Mouse (Mus musculus) brain, embryonic 14.5 days (tissue): ENCODE data around the gene Sbk2. TPM values are rescaled to one million over a fixed set of nuclear protein-coding genes. Genes with fewer than 3 reads are reported as not detected.

ENCODE experiments used
- DNase-seq: peaks from one replicate; pipeline ENCODE4 v3.0.0-alpha.2; 2011; ENCODE audit warnings: low read depth
- CTCF ChIP-seq: fragments of 200-500 bp; IDR thresholded peaks from 2 replicates; pipeline ENCODE4 v1.5.1; 2012; ENCODE audit warnings: inconsistent platforms, mild to moderate bottlenecking, moderate library complexity, borderline replicate concordance; ENCODE audit not compliant: insufficient read depth, insufficient read length; ENCODE audit errors: extremely low read depth
- POLR2A ChIP-seq: fragments of 200-500 bp; IDR thresholded peaks from 2 replicates; pipeline ENCODE4 v1.6.1; 2012; ENCODE audit warnings: mild to moderate bottlenecking, inconsistent platforms, borderline replicate concordance; ENCODE audit not compliant: poor library complexity, insufficient read depth, insufficient read length, severe bottlenecking; ENCODE audit errors: extremely low read depth
- polyA plus RNA-seq: library from polyadenylated mRNA; depleted of rRNA; stranded (reverse); fragments of >200 nt; gene quantifications from 2 replicates; pipeline ENCODE4 v1.2.3, GENCODE M21; 2012

The Sbk2 gene
- polyA plus RNA-seq, 1 experiment: 0.14 TPM

- DNase-seq: no peak
- TF ChIP-seq POLR2A (no peak), CTCF (no peak)
Measured at GRCm38 (mm10) chr7:4988250-4988649, 24.0 kb upstream of the Sbk2 start.

- no peak for DNase-seq
- TF ChIP-seq POLR2A (no peak), CTCF (peak; percentile 14; the same call in 1 of the 2 replicates)
Measured at GRCm38 (mm10) chr7:4976832-4977231, 12.6 kb upstream of the Sbk2 start.

- TF ChIP-seq POLR2A (no peak), CTCF (no peak)
- DNase-seq: no peak
Measured at GRCm38 (mm10) chr7:4975455-4975854, 11.2 kb upstream of the Sbk2 start.

- no peak for DNase-seq
- TF ChIP-seq POLR2A: no peak
- no peak for TF ChIP-seq CTCF
Measured at GRCm38 (mm10) chr7:4972321-4973047, 8.3 kb upstream of the Sbk2 start.

GRCm38 (mm10) chr7:4971710-4972109, 7.5 kb upstream of the Sbk2 start:
- TF ChIP-seq CTCF: no peak
- no peak for TF ChIP-seq POLR2A
- no peak for DNase-seq

- no peak for DNase-seq
- TF ChIP-seq POLR2A: no peak
- TF ChIP-seq CTCF: no peak
Measured at GRCm38 (mm10) chr7:4971068-4971467, 6.9 kb upstream of the Sbk2 start, which contains the start of gene Sbk3. Gene Sbk3 (minus strand): TSS chr7:4971168.

- no peak for TF ChIP-seq POLR2A
- no peak for TF ChIP-seq CTCF
- no peak for DNase-seq
Measured at GRCm38 (mm10) chr7:4964988-4965387, 782 bp upstream of the Sbk2 start.

GRCm38 (mm10) chr7:4963527-4963926, 679 bp downstream of the Sbk2 start:
- DNase-seq: no peak

GRCm38 (mm10) chr7:4957361-4957760, 6.8 kb downstream of the Sbk2 start:
- TF ChIP-seq CTCF: no peak
- TF ChIP-seq POLR2A: no peak
- no peak for DNase-seq

More at GRCm38 (mm10) chr7:4963527-4963926, 679 bp downstream of the Sbk2 start:
- TF ChIP-seq CTCF (no peak), POLR2A (no peak)

- TF ChIP-seq CTCF (no peak), POLR2A (no peak)
- peak; percentile 32 for DNase-seq
Measured at GRCm38 (mm10) chr7:4953815-4954445, 10.3 kb downstream of the Sbk2 start.

- DNase-seq: no peak
- no peak for TF ChIP-seq POLR2A
- no peak for TF ChIP-seq CTCF
Measured at GRCm38 (mm10) chr7:4950561-4951342, 13.5 kb downstream of the Sbk2 start.

- TF ChIP-seq CTCF: no peak
- no peak for DNase-seq
Measured at GRCm38 (mm10) chr7:4948386-4948785, 15.8 kb downstream of the Sbk2 start.

- TF ChIP-seq CTCF (no peak), POLR2A (no peak)
- no peak for DNase-seq
Measured at GRCm38 (mm10) chr7:4947855-4948254, 16.4 kb downstream of the Sbk2 start.
